Mouse (Mus musculus) embryonic facial prominence, embryonic 13.5 days (tissue): ENCODE results near the gene Nap1l5. TPM values are rescaled to one million over a fixed set of nuclear protein-coding genes. Genes with fewer than 3 reads are reported as not detected.

ENCODE experiments used
- ATAC-seq: fragments of 200-750 bp; cut with Nextera tagmentation; 2 replicates; pipeline ENCODE4 v1.8.0; 2017; ENCODE audit warnings: low read depth; ENCODE audit not compliant: insufficient number of reproducible peaks, insufficient read depth, low FRiP score, low TSS enrichment
- H3K27ac ChIP-seq: fragments of 300-500 bp; sonication (generic); 2 replicates; pipeline ENCODE4 v1.5.1; 2015; ENCODE audit warnings: moderate library complexity, mild to moderate bottlenecking, inconsistent platforms
- H3K27me3 ChIP-seq: fragments of 300-500 bp; sonication (generic); 2 replicates; pipeline ENCODE4 v1.6.1; 2015; ENCODE audit warnings: mild to moderate bottlenecking, inconsistent platforms
- H3K36me3 ChIP-seq: fragments of 300-500 bp; sonication (generic); 2 replicates; pipeline ENCODE4 v1.6.1; 2015; ENCODE audit warnings: mild to moderate bottlenecking, inconsistent platforms
- H3K4me1 ChIP-seq: fragments of 300-500 bp; sonication (generic); 2 replicates; pipeline ENCODE4 v1.6.1; 2015; ENCODE audit warnings: inconsistent platforms
- H3K4me2 ChIP-seq: fragments of 300-500 bp; sonication (generic); 2 replicates; pipeline ENCODE4 v1.6.1; 2015; ENCODE audit warnings: moderate library complexity, mild to moderate bottlenecking, inconsistent platforms
- H3K4me3 ChIP-seq: fragments of 300-500 bp; sonication (generic); 2 replicates; pipeline ENCODE4 v1.5.1; 2015; ENCODE audit warnings: mild to moderate bottlenecking, inconsistent platforms
- H3K9ac ChIP-seq: fragments of 300-500 bp; sonication (generic); 2 replicates; pipeline ENCODE4 v1.6.1; 2015; ENCODE audit warnings: mild to moderate bottlenecking, inconsistent platforms
- H3K9me3 ChIP-seq: fragments of 300-500 bp; sonication (generic); 2 replicates; pipeline ENCODE4 v1.6.1; 2016; ENCODE audit warnings: inconsistent platforms
- WGBS: fragments of 180-500 bp; shearing (Covaris S2); methylation state at CpG from one replicate; pipeline ENCODE4 v1.1.7; 2015; ENCODE audit warnings: mixed read lengths; 5-methylcytosine and 5-hydroxymethylcytosine counted together
- polyA plus RNA-seq: library from polyadenylated mRNA; unstranded; fragments of >200 nt; fragmentation: Nextera tagmentation; extraction: Ambion mirVana; gene quantifications from 2 replicates; pipeline ENCODE4 v1.2.1, GENCODE M21; 2015

Gene Nap1l5
- 2.3 and 3.3 TPM in 2 replicates for polyA plus RNA-seq

DNA sequence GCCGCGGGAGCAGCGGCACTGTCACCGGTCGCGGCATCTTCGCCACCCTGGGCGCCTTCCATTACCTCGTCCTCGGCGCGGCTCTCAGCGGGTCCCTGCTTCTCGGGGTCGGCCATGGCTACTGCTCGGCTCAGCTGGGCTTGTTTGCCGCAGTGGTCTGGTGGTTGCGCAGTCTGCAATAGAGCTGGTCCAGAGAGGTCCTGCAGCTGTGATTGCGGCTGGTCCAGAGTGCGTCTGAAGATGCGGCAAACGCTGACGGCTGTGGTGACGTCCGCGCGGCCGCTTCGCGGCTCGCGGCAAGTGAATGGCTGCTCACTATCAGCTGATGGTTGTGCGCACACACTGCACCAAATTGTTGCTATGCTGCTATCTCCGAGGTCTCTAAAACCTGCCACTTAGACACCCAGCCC, at the start of gene Nap1l5:
Gene Nap1l5, minus strand, starts transcription at position 225 of the 410 bp plus-strand sequence.
- Histone ChIP-seq H3K4me2 (peak within 1 kb of the TSS; percentile 78), H3K4me1 (no peaks in the 10 kb centered on the region), H3K9me3 (peaks cover 15% of the 10 kb centered on the region), H3K27me3 (peaks cover 5% of the 10 kb centered on the region; the same call in 1 of the 2 replicates), H3K4me3 (peak within 1 kb of the TSS; percentile 45), H3K36me3 (peaks cover 12% of the 10 kb centered on the region; the same call in 1 of the 2 replicates), H3K9ac (peak within 1 kb of the TSS; percentile 57), H3K27ac (no peak within 1 kb of the TSS)
- 43% methylated on average over 34 of the region's 34 CpGs for WGBS
- 0 out of 2 replicates have a peak, but pooled peaks have one; percentile 32 for ATAC-seq

DNA sequence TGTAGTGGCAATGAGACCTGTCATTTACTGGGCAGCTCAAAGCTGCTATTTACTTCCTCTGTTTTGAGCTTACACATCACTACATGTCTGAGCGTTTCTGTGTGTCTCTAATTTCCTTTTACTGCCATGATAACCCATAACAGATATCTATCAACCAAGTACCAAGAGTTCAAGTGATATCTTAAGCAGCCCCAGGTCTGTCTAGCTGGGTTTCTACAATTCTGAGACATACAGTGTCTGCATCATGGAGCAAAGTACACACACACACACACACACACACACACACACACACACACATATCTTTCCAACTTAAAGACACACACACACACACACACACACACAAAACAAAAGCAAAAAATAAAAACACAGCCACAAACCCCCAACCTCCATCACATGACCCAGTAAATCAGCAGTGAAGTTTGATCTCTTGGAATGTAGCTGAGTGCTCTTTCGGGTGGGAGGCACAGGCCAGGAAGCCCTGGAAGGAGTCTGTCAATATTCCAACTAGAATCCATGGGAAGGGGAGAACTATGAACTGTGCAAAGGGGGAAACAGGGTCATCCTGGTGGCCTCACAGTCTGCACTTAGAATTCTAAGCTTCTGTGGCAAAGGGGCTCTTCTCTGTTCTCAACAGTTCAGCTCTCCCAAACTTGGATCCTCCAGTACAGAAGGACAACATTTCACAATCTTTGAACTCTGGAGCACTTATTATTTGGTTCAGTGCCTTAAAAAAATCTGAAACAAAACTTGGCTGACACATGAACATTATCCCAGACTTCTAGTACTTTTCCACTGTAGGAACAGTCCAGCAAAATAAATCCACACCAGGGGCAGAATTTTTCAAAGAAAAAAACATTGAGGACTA, 44.5 kb upstream of the Nap1l5 start:
- H3K4me1 ChIP-seq, result 0 out of 2 replicates have a peak, but pooled peaks cover 4% of the 10 kb centered on the region
- no peak for ATAC-seq
- H3K27me3 ChIP-seq, result no peaks in the 10 kb centered on the region
- no peak overlapping the region for H3K27ac ChIP-seq
- no peak overlapping the region for H3K4me2 ChIP-seq
- WGBS, result 31% methylated on average over 2 of the region's 2 CpGs
- peaks cover 8% of the 10 kb centered on the region for H3K36me3 ChIP-seq
- no peak overlapping the region for H3K9ac ChIP-seq
- no peaks in the 10 kb centered on the region for H3K9me3 ChIP-seq
- no peak overlapping the region for H3K4me3 ChIP-seq

DNA sequence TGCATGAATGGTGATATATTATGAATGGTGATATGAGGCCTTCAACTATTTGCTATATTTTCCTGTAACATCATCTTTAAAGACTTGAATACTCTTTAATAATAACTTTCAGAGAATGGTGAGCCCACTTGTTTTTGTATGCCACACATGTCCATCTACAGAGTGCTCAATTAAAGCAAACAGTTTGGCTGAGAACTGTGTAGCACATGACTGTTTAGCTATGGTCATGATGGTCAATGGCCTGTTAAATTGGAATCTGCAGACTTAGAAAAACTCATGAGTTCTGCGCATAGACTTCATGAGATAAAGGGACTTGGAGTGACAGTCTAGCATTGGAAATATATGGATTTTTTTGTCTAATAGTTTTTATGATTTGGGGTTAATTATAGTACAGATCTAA, 43.5 kb upstream of the Nap1l5 start:
- peaks cover 12% of the 10 kb centered on the region for H3K36me3 ChIP-seq
- no peak overlapping the region for H3K9ac ChIP-seq
- ATAC-seq, result no peak
- no peak overlapping the region for H3K4me3 ChIP-seq
- H3K9me3 ChIP-seq, result no peaks in the 10 kb centered on the region
- 0 out of 2 replicates have a peak, but pooled peaks cover 4% of the 10 kb centered on the region for H3K4me1 ChIP-seq
- no peaks in the 10 kb centered on the region for H3K27me3 ChIP-seq
- no peak overlapping the region for H3K27ac ChIP-seq
- WGBS, result 97% methylated on average over 1 of the region's 1 CpGs
- H3K4me2 ChIP-seq, result no peak overlapping the region

DNA sequence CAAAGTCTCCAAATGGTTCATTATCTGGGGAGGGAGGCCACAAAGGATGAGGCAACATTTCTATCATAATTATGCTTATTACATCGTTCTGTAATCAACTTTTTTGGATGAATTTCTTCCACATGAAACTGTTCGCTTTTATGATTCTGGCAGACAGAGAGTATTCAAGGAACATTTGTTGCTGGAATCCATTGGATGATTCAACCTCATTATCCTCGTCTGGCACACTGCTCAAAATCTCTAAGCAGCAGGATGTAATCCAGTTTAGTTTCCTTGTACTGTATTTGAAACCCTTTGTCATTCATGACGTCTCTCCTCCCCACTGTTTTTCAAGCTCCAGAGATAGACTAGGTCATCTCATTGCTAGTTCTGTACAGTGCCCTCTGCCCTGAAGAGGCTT, 40.0 kb upstream of the Nap1l5 start:
- H3K27me3 ChIP-seq, result no peaks in the 10 kb centered on the region

DNA sequence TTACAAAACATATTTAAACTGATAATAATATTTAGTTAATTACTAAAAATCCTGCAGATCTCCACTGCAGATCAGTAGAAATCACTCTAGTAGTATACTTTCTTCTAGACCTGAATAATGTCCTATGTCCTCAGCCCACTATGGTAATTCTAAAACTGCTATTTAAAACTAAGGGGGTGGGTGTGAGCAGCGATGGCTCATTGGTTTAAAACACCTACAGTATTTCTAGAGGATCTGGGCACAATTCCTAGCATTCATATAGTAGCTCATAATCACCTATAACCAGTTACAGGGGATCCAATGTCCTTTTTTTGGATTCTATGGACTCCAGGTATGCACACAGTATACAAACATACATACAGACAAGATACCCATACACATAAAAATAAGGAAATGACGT, 39.4 kb upstream of the Nap1l5 start:
- Histone ChIP-seq H3K27me3 (no peaks in the 10 kb centered on the region), H3K4me2 (no peak overlapping the region), H3K27ac (no peak overlapping the region), H3K4me1 (no peaks in the 10 kb centered on the region), H3K9me3 (no peaks in the 10 kb centered on the region), H3K36me3 (0 out of 2 replicates have a peak, but pooled peaks cover 7% of the 10 kb centered on the region), H3K4me3 (no peak overlapping the region), H3K9ac (no peak overlapping the region)
- 66% methylated on average over 2 of the region's 2 CpGs for WGBS
- ATAC-seq, result no peak

More for the DNA sequence above, 40.0 kb upstream of the Nap1l5 start:
- 75% methylated on average over 4 of the region's 4 CpGs for WGBS
- H3K27ac ChIP-seq, result no peak overlapping the region
- H3K4me1 ChIP-seq, result 0 out of 2 replicates have a peak, but pooled peaks cover 4% of the 10 kb centered on the region
- no peak overlapping the region for H3K4me2 ChIP-seq
- H3K9ac ChIP-seq, result no peak overlapping the region
- no peaks in the 10 kb centered on the region for H3K9me3 ChIP-seq
- no peak overlapping the region for H3K4me3 ChIP-seq
- H3K36me3 ChIP-seq, result 0 out of 2 replicates have a peak, but pooled peaks cover 7% of the 10 kb centered on the region
- ATAC-seq, result no peak

DNA sequence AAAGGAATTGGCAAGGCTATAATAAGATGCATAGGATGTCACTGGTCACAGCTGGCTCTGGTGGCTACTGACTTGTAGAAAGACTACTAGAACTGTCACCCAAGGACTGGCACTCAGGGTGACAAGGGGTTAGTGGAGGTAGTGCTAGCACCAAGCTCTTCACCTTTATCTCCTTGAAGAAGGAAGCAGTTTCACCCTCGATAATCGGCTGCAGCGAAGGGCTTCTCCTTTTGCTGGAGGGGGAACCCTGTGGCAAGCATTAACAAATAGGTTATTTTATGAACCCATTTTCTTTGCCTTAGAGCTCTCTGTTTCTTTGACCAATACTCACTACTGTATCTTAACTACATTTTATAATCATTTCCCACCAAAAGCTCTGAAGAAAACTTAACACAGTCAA, 37.1 kb upstream of the Nap1l5 start:
- Histone ChIP-seq H3K4me1 (no peaks in the 10 kb centered on the region), H3K9me3 (no peaks in the 10 kb centered on the region), H3K4me3 (no peak overlapping the region), H3K27ac (no peak overlapping the region), H3K4me2 (no peak overlapping the region), H3K9ac (no peak overlapping the region), H3K27me3 (no peaks in the 10 kb centered on the region), H3K36me3 (0 out of 2 replicates have a peak, but pooled peaks cover 7% of the 10 kb centered on the region)
- WGBS, result 93% methylated on average over 3 of the region's 3 CpGs
- no peak for ATAC-seq

DNA sequence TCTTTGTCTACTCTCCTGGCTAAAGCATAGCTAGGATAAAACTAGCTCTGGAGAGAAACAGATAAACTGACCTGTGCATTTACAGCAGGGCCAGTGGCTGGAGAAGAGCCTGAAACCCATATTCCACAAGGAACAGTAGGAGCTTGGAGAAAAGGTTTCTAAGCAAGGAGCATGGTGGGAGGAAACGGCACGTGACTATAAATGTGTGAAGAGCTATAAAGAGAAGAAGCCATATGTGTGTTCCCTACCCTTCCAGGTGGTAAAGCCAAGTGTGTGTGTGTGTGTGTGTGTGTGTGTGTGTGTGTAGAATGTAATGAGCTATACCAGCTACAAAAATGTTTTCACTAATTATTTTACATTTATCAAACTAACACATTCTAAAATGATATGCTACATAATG, 35.4 kb upstream of the Nap1l5 start:
- 92% methylated on average over 2 of the region's 2 CpGs for WGBS
- Histone ChIP-seq H3K4me2 (no peak overlapping the region), H3K36me3 (0 out of 2 replicates have a peak, but pooled peaks cover 7% of the 10 kb centered on the region), H3K9ac (no peak overlapping the region), H3K27ac (no peak overlapping the region), H3K4me3 (no peak overlapping the region), H3K27me3 (no peaks in the 10 kb centered on the region), H3K4me1 (no peaks in the 10 kb centered on the region), H3K9me3 (no peaks in the 10 kb centered on the region)
- ATAC-seq, result no peak

DNA sequence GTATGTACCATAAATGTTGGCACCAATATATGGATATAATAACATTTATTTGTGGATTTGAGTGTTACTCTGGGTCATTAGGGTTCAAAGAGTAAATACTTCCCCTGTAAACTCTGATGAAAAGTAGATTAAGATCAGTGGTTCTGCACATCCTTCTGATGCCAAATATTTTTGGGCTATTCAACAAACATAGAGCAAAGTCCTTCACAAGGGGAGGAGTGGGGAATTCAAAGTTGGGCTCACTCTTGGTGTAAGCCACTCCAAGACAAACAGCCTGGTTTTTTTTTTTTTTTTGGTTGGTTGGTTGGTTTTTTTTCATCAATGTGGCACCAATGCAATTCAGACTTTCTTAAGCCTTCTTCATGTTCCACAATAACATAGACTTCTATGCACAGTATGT, 30.9 kb upstream of the Nap1l5 start:
- peaks cover 6% of the 10 kb centered on the region; the same call in 1 of the 2 replicates for H3K4me1 ChIP-seq
- no peak for ATAC-seq

DNA sequence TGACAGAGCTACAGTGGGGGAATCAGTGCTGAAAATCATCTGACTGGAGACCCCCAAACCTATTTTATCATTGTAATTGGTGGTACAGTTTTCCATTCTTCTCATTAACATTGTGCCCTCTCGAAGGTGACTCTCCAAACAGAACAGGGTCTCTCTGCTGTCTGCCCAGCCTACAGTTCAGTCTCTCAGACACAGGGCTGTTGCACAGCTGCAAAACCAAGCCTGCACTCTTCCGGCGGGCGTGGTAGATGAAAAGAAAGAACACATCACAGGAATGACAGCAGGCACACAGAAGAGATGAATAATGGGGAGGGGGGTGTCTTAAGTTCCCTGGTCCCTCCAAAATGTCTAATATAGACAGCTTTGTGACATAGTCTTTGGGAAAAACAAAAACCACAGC, 27.3 kb upstream of the Nap1l5 start:
- H3K4me1 ChIP-seq, result peaks cover 6% of the 10 kb centered on the region; the same call in 1 of the 2 replicates
- H3K4me2 ChIP-seq, result no peak overlapping the region
- no peaks in the 10 kb centered on the region for H3K27me3 ChIP-seq
- no peak overlapping the region for H3K27ac ChIP-seq
- WGBS, result 73% methylated on average over 4 of the region's 4 CpGs
- peaks cover 7% of the 10 kb centered on the region; the same call in 1 of the 2 replicates for H3K36me3 ChIP-seq
- no peak overlapping the region for H3K9ac ChIP-seq
- no peaks in the 10 kb centered on the region for H3K9me3 ChIP-seq
- no peak overlapping the region for H3K4me3 ChIP-seq
- ATAC-seq, result no peak

More for the DNA sequence above, 30.9 kb upstream of the Nap1l5 start:
- H3K4me2 ChIP-seq, result no peak overlapping the region
- no peaks in the 10 kb centered on the region for H3K27me3 ChIP-seq
- peaks cover 7% of the 10 kb centered on the region; the same call in 1 of the 2 replicates for H3K36me3 ChIP-seq
- no peak overlapping the region for H3K4me3 ChIP-seq
- no peak overlapping the region for H3K9ac ChIP-seq
- H3K9me3 ChIP-seq, result no peaks in the 10 kb centered on the region
- H3K27ac ChIP-seq, result no peak overlapping the region

DNA sequence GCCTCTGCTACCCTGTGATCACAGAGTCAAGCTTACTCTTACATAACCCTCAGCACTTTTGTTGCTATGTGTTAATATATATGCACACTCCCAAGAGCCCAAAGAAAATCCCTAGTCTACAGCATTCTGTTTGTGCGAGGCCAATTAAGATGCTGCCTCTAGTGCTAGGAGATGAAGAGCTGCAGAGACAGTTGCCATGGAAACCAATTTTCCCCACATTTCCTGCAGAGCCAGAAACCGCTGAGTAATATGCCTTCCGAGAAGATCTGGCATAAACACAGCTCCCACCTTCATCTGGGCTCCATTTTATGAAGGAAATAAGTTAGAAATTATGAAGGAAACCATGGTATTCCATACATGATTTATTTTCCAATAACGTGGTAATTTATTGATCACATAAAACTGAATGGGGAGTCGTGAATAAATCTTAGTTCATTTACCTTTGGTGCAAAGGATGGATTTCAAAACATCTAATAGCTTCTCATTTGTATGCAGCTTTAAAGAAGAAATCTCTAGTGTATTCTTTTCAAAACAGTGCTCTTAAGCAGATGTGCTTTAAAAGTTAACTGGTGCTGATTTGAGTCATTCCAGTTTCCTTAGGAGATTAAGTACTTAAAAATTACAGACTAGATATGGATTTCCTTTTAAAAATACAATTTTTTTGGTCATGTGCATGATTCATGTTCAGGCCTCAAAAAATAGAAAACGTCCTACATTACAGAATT, 26.5 kb upstream of the Nap1l5 start:
- H3K36me3 ChIP-seq, result peaks cover 7% of the 10 kb centered on the region; the same call in 1 of the 2 replicates
- peaks cover 6% of the 10 kb centered on the region; the same call in 1 of the 2 replicates for H3K4me1 ChIP-seq
- H3K9me3 ChIP-seq, result no peaks in the 10 kb centered on the region
- WGBS, result 42% methylated on average over 6 of the region's 6 CpGs
- H3K27ac ChIP-seq, result no peak overlapping the region
- H3K9ac ChIP-seq, result no peak overlapping the region
- no peaks in the 10 kb centered on the region for H3K27me3 ChIP-seq
- H3K4me3 ChIP-seq, result no peak overlapping the region
- ATAC-seq, result peak; percentile 37; the same call in 1 of the 2 replicates
- no peak overlapping the region for H3K4me2 ChIP-seq

DNA sequence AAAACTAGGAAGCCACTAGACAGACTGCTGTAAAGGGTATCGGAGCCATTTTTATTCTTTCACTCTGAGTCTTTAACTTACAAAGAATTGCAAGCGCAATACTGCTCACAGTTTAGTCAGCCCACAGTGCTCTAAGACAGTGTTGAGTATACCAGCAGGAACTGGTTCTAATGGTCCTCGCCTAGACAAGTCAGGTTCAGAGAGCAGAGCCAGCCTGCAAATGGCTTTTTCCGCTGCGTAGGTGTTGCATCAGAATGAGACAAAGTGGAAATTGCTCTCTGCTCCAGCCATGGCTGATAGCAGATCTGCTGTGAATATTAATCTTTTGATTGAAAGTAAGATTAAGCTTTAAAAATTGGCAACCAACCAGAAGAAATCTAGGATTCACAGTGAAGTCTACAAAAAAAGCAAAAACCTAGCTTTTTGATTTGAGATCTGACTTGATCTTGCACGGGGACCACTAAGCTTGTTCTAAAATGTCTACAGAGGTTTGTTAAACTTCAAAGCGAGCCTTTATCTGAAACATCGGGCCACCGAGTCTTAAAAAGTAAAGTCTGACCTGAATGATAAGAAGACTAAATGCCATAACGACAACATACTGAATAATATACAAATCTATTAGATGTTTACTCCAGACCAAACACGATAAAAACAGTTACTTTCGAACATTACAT, 25.8 kb upstream of the Nap1l5 start:
- Histone ChIP-seq H3K36me3 (peaks cover 7% of the 10 kb centered on the region; the same call in 1 of the 2 replicates), H3K4me3 (no peak overlapping the region), H3K27me3 (no peaks in the 10 kb centered on the region), H3K4me1 (peaks cover 6% of the 10 kb centered on the region; the same call in 1 of the 2 replicates), H3K9me3 (no peaks in the 10 kb centered on the region), H3K9ac (no peak overlapping the region), H3K4me2 (no peak overlapping the region), H3K27ac (no peak overlapping the region)
- ATAC-seq, result no peak
- WGBS, result 81% methylated on average over 12 of the region's 12 CpGs
